Mouse (Mus musculus) layer of hippocampus, adult 8-10 months (tissue): ENCODE measurements around the gene Saal1. TPM values are rescaled to one million over a fixed set of nuclear protein-coding genes. Genes with fewer than 3 reads are reported as not detected.

Experiments used
- total RNA-seq, 4 experiments: library from RNA; stranded (reverse); gene quantifications; 2 replicates each; pipeline ENCODE4 v1.2.4; 2022

Saal1 gene
- total RNA-seq, 4 experiments from 2014 or later, result 10.8 to 12.7 (median 11.2) TPM

Other genes starting within 250 kb of the Saal1 start
- 10 to 100 TPM; 47.2 to 59.9 (median 51.2) TPM for gene Sergef, start 70.9 kb downstream of the Saal1 start, total RNA-seq
- gene Tph1, start 38.1 kb downstream of the Saal1 start, total RNA-seq, result 1 to 10 TPM in 1 of 4 experiments, under 1 TPM in 1, not detected in 2; 0.25 to 2.3 TPM
- not detected for gene Saa3, start 5.0 kb upstream of the Saal1 start, total RNA-seq
- not detected for gene Saa4, start 21.9 kb upstream of the Saal1 start, total RNA-seq
- not detected for gene Saa1, start 32.3 kb upstream of the Saal1 start, total RNA-seq
- gene Saa2, start 41.1 kb upstream of the Saal1 start, total RNA-seq, result not detected
- 10 to 100 TPM; 15.9 to 22.1 (median 17.5) TPM for gene Hps5, start 85.4 kb upstream of the Saal1 start, total RNA-seq
- gene Gtf2h1, start 85.4 kb upstream of the Saal1 start, total RNA-seq, result 10 to 100 TPM; 34.4 to 40.6 (median 36.0) TPM
- 100 to 1,000 TPM; 286 to 315 (median 301) TPM for gene Ldha, start 130.8 kb upstream of the Saal1 start, total RNA-seq
- gene Ldhc, start 150.5 kb upstream of the Saal1 start, total RNA-seq, result not detected
- 10 to 100 TPM; 60.2 to 74.6 (median 67.6) TPM for gene Tsg101, start 209.3 kb upstream of the Saal1 start, total RNA-seq
- 10 to 100 TPM; 12.3 to 24.1 (median 17.4) TPM for gene Uevld, start 247.8 kb upstream of the Saal1 start, total RNA-seq